Mouse (Mus musculus) midbrain, embryonic 11.5 days (tissue): ENCODE data around the gene Upf3b. TPM values are rescaled to one million over a fixed set of nuclear protein-coding genes. Genes with fewer than 3 reads are reported as not detected.
"Not testable (repeated sequence)": the region's sequence is repeated elsewhere in the genome, so short reads cannot be mapped to it uniquely, and the experiment has no call there.

Experiments used
- ATAC-seq: fragments of 200-750 bp; cut with Nextera tagmentation; 2 replicates; pipeline ENCODE4 v1.8.0; 2017; ENCODE audit warnings: moderate TSS enrichment, moderate library complexity; ENCODE audit not compliant: low FRiP score
- DNase-seq: peaks from one replicate; pipeline ENCODE4 v3.0.0; 2015; ENCODE audit warnings: low spot score; ENCODE audit errors: missing footprints
- H3K27ac ChIP-seq: fragments of 300-500 bp; sonication (generic); 2 replicates; pipeline ENCODE4 v1.5.1; 2014; ENCODE audit warnings: low read depth, low read length
- H3K27me3 ChIP-seq: fragments of 300-500 bp; sonication (generic); 2 replicates; pipeline ENCODE4 v1.6.1; 2014; ENCODE audit warnings: mild to moderate bottlenecking, low read length, moderate library complexity, mixed read lengths; ENCODE audit not compliant: control insufficient read depth, insufficient read depth
- H3K36me3 ChIP-seq: fragments of 300-500 bp; sonication (generic); 2 replicates; pipeline ENCODE4 v1.6.1; 2014; ENCODE audit warnings: mild to moderate bottlenecking, low read length, moderate library complexity, mixed read lengths; ENCODE audit not compliant: control insufficient read depth, insufficient read depth
- H3K4me1 ChIP-seq: fragments of 300-500 bp; sonication (generic); 2 replicates; pipeline ENCODE4 v1.6.1; 2014; ENCODE audit warnings: low read length; ENCODE audit not compliant: control insufficient read depth, insufficient read depth
- H3K4me2 ChIP-seq: fragments of 300-500 bp; sonication (generic); 2 replicates; pipeline ENCODE4 v1.6.1; 2014; ENCODE audit warnings: mild to moderate bottlenecking, moderate library complexity
- H3K4me3 ChIP-seq: fragments of 300-500 bp; sonication (generic); 2 replicates; pipeline ENCODE4 v1.5.1; 2014; ENCODE audit warnings: low read depth, low read length
- H3K9ac ChIP-seq: fragments of 300-500 bp; sonication (generic); 2 replicates; pipeline ENCODE4 v1.6.1; 2014; ENCODE audit warnings: low read length
- H3K9me3 ChIP-seq: fragments of 300-500 bp; sonication (generic); 2 replicates; pipeline ENCODE4 v1.6.1; 2016; ENCODE audit warnings: low read length; ENCODE audit not compliant: control insufficient read depth
- WGBS: fragments of 180-500 bp; shearing (Covaris S2); extraction: QIAGEN DNeasy Blood & Tissue Kit; methylation state at CpG from one replicate; pipeline ENCODE4 v1.1.7; 2014; 5-methylcytosine and 5-hydroxymethylcytosine counted together
- polyA plus RNA-seq: library from polyadenylated mRNA; unstranded; fragments of >200 nt; fragmentation: Nextera tagmentation; extraction: Ambion mirVana; gene quantifications from 2 replicates; pipeline ENCODE4 v1.2.1, GENCODE M21; 2014

The Upf3b gene
- polyA plus RNA-seq: 17.3 and 22.1 TPM in 2 replicates

DNA sequence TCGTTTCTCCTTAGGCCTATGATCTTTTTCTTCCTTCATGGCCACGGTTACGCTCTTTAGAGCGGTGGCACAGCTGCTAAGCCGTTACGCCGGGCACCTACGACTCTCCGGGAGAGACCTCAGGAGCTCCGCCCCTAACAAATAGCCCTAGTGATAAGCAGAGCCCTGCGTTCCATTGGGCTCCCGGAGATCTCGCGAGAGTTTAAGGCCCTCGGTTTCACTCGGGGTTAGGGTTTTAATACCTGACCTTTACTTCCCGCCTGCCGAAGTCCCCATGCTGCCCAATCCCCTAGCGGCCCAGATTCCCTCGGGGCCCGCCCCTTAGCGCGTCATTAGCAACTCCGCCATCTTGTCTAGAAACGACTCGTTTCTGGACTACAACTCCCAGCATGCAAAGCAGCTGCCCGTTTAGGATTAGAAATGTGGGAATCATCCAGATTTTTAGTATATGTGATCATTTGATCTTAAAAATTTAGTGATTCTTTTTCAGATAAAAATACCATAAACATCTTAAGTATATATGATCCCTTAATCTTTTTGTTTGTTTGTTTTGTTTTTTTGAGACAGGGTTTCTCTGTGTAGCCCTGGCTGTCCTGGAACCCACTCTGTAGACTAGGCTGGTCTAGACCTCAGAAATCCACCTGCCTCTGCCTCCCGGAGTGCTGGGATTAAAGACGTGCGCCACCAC lies at the start of gene Upf3b:
TSS of gene Upf3b (minus strand) at position 130 of the 688 bp plus-strand sequence.
- Histone ChIP-seq H3K4me1 (no peaks in the 10 kb centered on the region), H3K36me3 (no peaks in the 10 kb centered on the region), H3K9ac (peak within 1 kb of the TSS; percentile 64), H3K27ac (peak within 1 kb of the TSS; percentile 51), H3K4me2 (peak within 1 kb of the TSS; percentile 59), H3K4me3 (peak within 1 kb of the TSS; percentile 38), H3K9me3 (no peaks in the 10 kb centered on the region), H3K27me3 (no peaks in the 10 kb centered on the region)
- ATAC-seq (peak; percentile 98), DNase-seq (peak; percentile 96)
- 20% methylated on average over 30 of the region's 30 CpGs for WGBS

DNA sequence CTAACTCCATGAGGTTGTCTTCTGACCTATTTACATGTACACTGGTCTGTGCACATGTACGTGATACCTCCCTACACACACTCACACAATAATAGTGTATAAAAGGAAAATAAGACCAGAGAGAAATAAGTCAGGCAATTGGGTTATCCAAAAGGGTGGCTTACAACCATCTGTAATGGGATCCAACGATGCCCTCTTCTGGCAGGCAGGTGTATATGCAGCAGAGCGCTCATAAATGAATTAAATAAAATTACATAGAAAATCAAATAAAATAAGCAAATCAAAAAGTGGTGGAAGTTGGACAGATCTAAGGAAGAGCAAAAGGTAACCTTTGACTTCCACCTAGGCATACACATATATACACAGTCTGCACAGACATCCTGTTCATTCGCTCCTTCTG lies 47.7 kb upstream of the Upf3b start:
- ATAC-seq: no peak
- H3K27me3 ChIP-seq: no peaks in the 10 kb centered on the region
- 38% methylated on average over 4 of the region's 4 CpGs for WGBS
- DNase-seq: no peak
- H3K4me3 ChIP-seq: no peak overlapping the region
- H3K4me1 ChIP-seq: no peaks in the 10 kb centered on the region
- H3K9me3 ChIP-seq: no peaks in the 10 kb centered on the region
- H3K9ac ChIP-seq: no peak overlapping the region
- H3K36me3 ChIP-seq: no peaks in the 10 kb centered on the region
- no peak overlapping the region for H3K27ac ChIP-seq
- no peak overlapping the region for H3K4me2 ChIP-seq

DNA sequence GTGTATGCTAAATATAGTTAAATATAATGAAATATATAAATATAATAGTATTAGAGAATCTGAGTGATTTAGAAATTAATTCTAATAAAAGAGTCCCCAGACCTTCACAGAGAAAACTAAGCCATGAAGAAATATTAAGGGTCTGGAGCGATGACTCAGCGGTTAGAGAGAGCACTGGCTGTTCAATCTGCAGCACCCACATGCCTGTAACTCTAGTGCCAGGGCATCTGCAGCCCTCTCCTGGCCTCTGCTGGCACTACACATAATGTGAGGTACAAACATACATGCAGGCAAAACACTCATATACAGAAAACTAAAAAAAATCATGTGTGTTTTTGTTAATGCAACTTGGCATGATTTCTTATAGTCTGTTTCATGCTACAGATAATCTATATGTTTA lies 34.8 kb upstream of the Upf3b start:
- Histone ChIP-seq H3K4me2 (no peak overlapping the region), H3K9me3 (no peaks in the 10 kb centered on the region), H3K4me3 (no peak overlapping the region), H3K27ac (no peak overlapping the region), H3K4me1 (no peaks in the 10 kb centered on the region), H3K36me3 (no peaks in the 10 kb centered on the region), H3K27me3 (no peaks in the 10 kb centered on the region), H3K9ac (no peak overlapping the region)
- 92% methylated on average over 2 of the region's 2 CpGs for WGBS
- DNase-seq (no peak), ATAC-seq (no peak)

DNA sequence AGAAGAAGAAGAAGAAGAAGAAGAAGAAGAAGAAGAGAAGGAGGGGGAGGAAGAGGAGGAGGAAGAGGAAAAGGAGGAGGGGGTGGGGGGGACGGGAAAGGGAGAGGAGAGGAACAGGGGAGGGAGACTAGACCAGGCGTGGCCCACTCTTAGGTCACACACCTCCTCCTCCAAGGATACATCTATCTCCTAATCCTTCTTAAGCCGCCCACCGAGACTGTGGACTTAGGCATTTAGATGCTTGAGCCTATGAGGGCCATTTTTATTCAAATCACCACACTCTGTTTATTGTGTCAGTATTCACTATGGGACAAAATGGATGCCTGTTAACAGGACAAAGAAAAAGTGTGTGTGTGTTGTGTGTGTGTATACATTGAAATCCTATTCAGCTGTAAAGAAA lies 34.4 kb upstream of the Upf3b start:
- H3K4me3 ChIP-seq, H3K27me3 ChIP-seq, H3K36me3 ChIP-seq, H3K4me2 ChIP-seq, H3K27ac ChIP-seq, DNase-seq, H3K4me1 ChIP-seq, H3K9me3 ChIP-seq, H3K9ac ChIP-seq: not testable (repeated sequence)
- 71% methylated on average over 1 of the region's 4 CpGs for WGBS
- peak; percentile 72 for ATAC-seq

DNA sequence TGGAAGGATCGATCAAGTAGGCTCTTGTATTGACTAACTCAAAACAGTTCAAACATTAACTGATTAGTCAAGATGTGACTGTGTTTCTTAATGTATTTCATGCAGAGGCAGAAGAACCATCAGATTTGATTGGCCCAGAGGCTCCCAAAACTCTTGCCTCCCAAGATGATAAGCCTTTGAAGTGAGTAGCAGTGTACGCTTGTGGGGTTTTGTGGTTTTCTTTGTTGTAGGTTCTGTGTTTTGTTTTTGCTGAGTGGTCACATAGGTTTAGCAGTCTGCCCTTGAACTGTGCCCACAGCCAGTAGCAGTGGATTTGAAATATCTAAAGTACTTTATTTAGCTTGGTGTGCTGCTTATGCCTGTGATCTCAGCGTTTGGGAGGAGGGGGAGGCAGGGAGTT lies 31.6 kb upstream of the Upf3b start:
- no peak for ATAC-seq
- Histone ChIP-seq H3K4me1 (no peaks in the 10 kb centered on the region), H3K4me3 (no peak overlapping the region), H3K27ac (no peak overlapping the region), H3K4me2 (no peak overlapping the region), H3K9ac (no peak overlapping the region), H3K9me3 (no peaks in the 10 kb centered on the region), H3K27me3 (no peaks in the 10 kb centered on the region), H3K36me3 (no peaks in the 10 kb centered on the region)
- DNase-seq: no peak
- WGBS: 84% methylated on average over 3 of the region's 3 CpGs

DNA sequence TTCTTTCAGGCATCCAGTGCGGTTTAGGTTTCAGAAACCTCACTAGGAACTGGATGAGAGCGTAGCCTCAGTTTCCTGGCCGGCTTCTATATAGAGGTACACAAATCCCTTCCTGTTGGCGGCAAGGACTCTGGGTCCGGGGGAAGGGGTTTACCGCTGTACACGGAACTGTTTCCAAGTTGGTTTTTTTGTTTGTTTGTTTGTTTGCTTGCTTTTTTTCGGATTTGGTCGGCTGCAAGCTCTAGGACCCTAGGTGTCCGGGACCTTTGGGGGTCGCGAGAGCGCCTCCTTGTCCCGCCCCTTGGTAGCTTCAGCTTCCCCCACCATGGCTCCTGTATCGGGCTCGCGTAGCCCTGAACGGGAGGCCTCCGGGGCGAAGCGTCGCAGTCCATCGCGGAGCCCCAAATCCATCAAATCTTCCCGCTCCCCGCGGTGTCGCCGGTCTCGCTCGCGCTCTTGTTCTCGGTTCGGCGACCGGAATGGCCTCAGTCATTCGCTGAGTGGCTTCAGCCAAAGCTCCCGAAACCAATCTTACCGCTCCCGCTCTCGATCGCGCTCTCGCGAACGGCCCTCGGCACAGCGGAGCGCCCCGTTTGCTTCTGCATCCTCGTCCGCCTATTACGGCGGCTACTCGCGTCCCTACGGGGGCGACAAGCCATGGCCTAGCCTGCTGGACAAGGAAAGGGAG lies 16.7 kb upstream of the Upf3b start, which contains the start of gene Nkap:
TSS of gene Nkap (plus strand) at position 125 of the 688 bp plus-strand sequence.
- H3K9ac ChIP-seq: peak within 1 kb of the TSS; percentile 78
- H3K4me3 ChIP-seq: peak within 1 kb of the TSS; percentile 63
- peak within 1 kb of the TSS; percentile 53 for H3K4me2 ChIP-seq
- H3K36me3 ChIP-seq: no peaks in the 10 kb centered on the region
- ATAC-seq (peak; percentile 91), DNase-seq (peak; percentile 97)
- 17% methylated on average over 57 of the region's 58 CpGs for WGBS
- no peaks in the 10 kb centered on the region for H3K9me3 ChIP-seq
- no peaks in the 10 kb centered on the region for H3K27me3 ChIP-seq
- peak within 1 kb of the TSS; percentile 59; the same call in 1 of the 2 replicates for H3K27ac ChIP-seq
- no peaks in the 10 kb centered on the region; the same call in 1 of the 2 replicates for H3K4me1 ChIP-seq

DNA sequence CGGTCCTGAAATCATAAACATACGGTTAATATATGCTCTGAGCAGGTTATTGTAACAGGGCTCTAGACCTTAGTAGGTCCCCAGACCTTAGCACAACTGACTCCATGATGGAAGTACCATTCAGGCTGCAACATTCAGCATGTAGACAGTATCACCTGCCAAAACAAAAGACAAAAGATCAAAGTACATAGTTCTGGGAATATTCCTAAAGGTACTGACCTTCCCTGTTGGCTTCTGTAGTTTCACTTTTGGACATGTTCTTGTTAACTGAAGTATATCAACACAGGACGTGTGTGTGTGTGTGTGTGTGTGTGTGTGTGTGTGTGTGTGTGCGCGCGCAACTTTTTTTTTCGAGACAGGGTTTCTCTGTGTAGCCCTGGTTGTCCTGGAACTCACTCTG lies 15.4 kb upstream of the Upf3b start:
- Histone ChIP-seq H3K4me2 (no peak overlapping the region), H3K4me3 (no peak overlapping the region), H3K9me3 (no peaks in the 10 kb centered on the region), H3K4me1 (no peaks in the 10 kb centered on the region; the same call in 1 of the 2 replicates), H3K27me3 (no peaks in the 10 kb centered on the region), H3K27ac (no peak overlapping the region), H3K36me3 (no peaks in the 10 kb centered on the region), H3K9ac (no peak overlapping the region)
- WGBS: 92% methylated on average over 7 of the region's 7 CpGs
- DNase-seq (no peak), ATAC-seq (no peak)

DNA sequence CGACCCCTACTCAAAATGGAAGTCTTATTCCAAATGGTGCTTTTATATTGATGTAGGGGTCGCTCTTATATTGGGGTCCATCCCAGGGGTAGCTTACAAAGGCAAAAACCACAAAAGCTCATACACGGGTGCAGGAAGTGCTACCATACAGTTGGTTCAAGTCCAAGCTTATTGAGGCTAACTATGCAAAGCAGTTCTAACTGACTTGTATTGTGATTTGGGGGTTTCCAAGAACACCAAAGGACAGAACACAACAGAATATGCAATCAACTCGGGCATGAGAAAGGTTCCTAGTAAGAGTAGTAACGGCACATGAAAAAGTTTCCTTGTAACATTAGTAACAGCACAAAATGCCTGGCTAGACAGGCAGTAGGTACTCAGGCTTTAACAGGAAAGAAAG lies 10.1 kb upstream of the Upf3b start:
- no peak for DNase-seq
- H3K27ac ChIP-seq: no peak overlapping the region
- H3K9ac ChIP-seq: no peak overlapping the region
- no peaks in the 10 kb centered on the region for H3K4me1 ChIP-seq
- H3K27me3 ChIP-seq: no peaks in the 10 kb centered on the region
- ATAC-seq: no peak
- WGBS: 71% methylated on average over 5 of the region's 5 CpGs
- H3K4me3 ChIP-seq: no peak overlapping the region
- no peaks in the 10 kb centered on the region for H3K36me3 ChIP-seq
- H3K9me3 ChIP-seq: no peaks in the 10 kb centered on the region
- H3K4me2 ChIP-seq: no peak overlapping the region

DNA sequence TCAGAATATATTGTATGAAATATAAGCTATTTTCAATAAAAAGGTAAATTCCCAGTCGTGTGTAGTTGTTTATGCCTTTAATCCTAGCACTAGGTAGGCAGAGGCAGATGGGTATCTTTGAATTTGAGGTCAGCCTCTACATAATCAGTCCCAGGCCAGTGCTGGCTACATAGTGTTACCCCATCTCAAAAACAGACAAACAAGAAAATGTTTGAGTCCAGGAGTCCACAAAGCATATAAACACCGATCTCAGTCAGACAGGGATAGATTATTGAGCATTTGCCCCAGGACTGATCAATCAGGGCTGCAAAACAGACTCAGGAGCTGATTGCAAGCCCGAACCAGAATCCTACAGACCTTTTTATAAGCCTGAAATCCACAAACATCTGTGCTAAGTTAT lies 9.5 kb upstream of the Upf3b start:
- H3K4me3 ChIP-seq: no peak overlapping the region
- ATAC-seq: no peak
- no peak for DNase-seq
- no peaks in the 10 kb centered on the region for H3K27me3 ChIP-seq
- H3K27ac ChIP-seq: no peak overlapping the region
- H3K9me3 ChIP-seq: no peaks in the 10 kb centered on the region
- 73% methylated on average over 3 of the region's 3 CpGs for WGBS
- H3K4me2 ChIP-seq: no peak overlapping the region
- no peaks in the 10 kb centered on the region for H3K36me3 ChIP-seq
- no peaks in the 10 kb centered on the region for H3K4me1 ChIP-seq
- H3K9ac ChIP-seq: no peak overlapping the region
